Mouse (Mus musculus) spleen, postnatal 14 days (tissue): ENCODE data around the gene Kif26b.

Experiments
- DNase-seq, 2 experiments: peaks; one replicate each; pipeline ENCODE4 v3.0.0; 2021 to 2022; ENCODE audit warnings: low spot score in 2 of 2

Gene Kif26b

DNA sequence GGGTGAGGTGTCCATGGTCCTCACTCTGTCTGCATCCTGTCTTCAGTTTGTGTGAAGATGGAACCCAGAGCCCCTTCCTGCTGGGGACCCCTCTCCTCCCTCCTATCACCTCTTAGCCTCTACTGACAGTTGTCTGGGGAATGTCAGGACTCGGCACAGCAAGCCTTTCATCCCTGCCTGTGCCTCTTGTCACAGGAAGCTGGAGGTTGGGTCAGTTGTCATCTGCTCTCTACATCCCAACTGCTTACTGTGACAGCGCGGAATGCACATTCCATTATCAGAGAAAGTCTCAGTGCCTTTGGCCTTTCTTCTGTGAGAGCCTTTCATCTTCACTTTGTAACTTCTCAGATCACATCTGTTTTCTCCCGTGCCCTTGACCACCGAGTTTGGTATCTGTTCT, 132.6 kb downstream of the Kif26b start:
- no peak for DNase-seq

DNA sequence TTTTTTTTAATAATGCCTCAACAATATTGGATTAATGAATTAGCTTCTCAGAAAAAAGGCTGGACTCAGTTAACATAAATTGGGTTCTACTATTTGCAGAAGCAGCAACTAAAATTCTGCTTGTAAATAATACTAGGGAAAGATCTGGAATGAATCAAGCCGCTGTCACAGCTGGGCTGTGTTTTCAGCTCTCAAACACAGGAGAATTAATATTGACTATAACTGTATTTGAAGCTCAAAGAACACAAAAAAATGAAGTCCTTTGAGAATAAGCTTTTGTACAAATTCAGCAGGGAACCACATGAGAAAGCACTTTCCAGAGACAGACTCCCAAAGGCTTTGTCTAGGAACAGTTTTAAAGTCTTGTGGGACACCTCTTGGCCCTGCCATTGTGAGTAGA, 134.6 kb downstream of the Kif26b start:
- DNase-seq: no peak

DNA sequence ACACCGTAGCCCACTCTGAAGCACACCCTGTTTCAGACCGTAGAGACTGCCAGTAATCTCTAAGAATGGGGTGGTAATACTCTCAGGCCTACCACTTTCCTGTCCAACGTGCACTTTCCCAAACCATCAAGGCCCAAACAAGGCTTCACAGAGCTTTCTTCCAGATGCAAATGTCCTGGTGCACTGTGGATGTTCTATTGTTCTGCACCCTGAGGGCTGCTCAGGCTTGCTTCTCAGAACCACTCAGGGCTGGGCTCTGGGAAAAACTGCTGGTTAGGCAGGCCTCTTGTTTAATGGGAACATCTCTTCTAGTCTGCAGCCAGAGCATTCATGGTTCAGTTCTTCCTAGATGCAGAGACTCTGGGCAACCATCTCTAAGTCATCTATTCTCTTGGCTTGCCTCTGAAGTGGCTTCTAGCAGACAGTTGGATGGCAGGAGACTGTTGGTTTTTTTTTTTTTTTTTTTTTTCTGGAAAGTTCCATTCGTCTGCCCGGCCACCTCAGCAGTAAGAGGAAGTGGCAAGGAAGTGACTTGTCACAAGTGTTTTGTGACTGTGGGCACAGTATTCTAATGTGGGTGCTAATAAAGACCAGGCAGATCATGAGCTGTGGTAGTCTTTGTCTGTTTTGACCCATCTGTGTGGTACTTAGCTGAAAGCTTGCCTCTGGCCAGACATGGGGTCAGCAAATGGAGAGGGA, 135.5 kb downstream of the Kif26b start:
- no peak for DNase-seq

DNA sequence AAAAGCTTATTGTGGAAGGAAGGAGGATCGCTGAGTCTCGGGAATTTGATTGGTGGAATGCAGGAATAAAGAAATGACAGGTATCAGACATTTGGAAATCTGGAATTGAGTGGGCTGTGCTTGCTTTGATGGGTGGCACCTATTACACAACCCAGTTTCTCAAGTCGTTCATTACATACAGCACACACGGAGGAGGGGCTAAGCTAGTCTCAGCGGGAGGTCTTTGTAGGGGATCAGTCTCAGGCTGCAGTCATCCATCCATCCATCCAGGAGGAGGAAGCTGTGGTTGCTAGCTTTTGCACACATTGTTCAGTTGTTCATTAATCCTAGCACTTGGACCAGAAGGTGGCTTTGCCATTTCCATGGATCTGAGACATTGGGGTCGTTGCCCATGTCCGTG, 137.6 kb downstream of the Kif26b start:
- DNase-seq: no peak

DNA sequence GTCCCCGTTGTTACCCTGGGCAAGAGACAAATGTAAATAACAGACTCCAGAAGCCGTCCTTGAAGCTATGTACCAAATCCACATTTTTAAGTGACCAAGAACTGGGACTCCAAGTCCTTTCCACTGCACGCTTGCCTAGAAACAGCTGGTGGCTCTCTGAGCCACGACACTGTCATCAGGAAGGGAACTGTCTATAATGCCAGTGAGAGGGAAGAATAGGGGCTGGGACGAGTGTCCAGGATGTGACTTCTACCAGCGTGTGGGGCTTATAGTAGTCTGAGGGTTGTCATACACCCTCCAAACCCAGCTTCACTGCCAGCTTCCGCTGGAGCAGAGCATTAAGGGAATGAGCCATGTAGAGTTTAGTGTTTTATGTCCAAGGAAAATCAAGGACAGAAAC, 138.9 kb downstream of the Kif26b start:
- DNase-seq: no peak

DNA sequence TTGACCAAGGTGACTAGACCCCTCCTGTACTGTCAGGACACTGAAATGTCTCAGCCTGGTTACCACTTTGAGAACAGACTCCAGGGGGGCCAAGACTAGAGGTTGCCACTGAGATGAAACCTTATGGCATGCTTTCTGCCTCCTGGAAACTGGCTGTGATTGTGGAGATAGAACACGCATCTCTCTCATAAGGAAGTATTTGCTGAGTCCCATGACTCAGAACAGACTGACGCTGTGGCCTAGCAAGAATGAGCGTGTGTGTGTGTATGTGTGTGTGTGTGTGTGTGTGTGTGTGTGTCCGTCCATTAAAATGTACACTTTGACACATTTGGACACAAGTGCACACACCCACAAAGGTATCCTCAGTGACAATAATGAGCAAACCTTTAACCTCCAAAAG, 140.0 kb downstream of the Kif26b start:
- no peak for DNase-seq

DNA sequence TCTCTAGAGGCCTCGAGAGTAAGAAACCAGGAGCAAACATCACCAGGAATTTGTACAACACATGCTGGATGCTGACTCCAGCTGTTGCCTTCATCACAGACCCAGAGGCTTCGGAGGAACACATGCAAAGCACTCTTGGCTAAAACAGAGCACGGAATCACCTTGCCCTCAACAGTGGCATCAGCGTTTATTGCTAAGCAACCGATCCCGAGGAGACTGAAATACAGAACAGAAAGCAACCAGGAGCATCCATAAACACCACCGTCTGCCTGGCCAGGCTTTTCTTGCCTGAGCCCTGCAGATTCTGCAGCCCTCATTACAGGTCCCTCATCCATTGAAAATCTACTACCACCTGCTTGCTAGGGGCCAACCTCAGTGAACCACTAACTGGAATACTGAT, 144.1 kb downstream of the Kif26b start:
- DNase-seq: no peak

DNA sequence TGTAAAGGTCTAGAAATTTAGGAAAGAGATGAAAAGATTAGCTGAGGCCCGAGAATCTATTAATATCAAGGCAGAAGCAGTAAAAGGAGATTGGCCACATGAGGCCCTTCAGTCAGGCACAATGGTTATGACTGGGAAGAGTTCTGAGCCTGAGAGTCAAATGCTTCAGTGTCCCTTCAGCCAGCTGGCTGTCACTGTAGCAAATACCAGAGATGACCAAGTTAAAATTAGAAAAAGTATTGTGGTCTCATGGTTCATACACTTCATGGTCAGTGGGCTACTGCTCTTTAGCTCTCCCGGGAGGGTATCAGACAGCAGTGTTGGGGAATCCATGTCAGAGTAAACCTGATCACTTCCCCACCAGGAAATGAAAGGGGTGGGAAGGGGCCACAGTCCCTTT, 144.6 kb downstream of the Kif26b start:
- DNase-seq: no peak

DNA sequence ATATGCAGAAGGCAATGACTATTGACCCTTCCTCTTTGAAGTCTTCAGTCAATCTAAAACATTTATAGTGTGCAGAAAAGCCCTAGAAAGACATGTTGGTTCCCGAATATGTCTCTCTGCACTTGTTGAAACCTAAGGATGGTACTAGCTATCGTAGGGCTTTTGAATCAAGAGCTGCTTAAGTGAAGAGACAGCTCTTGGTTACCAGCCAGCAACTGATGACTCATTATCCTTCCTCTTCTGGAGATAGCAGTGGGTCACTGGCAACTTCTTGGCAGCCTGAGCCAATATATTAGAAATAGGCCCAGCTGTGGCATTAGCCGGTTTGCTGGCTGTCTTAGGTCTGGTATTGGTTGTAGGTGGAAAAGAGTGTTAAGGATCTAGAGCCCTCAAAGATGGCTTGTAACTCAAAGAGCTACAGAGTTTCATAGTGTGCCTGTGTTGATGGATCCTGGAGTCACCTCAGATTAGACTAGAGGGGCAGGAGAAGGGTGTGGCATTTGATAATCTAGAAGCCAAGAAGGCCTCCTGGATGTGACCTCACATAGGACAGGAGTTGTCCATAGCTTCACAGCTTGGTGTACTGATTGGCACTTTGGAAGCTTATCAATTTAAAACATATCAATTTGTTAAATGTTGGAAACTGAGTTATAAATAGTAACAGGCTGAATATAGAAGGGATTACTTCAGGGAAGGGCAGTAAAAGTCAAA, 146.8 kb downstream of the Kif26b start:
- DNase-seq: no peak

DNA sequence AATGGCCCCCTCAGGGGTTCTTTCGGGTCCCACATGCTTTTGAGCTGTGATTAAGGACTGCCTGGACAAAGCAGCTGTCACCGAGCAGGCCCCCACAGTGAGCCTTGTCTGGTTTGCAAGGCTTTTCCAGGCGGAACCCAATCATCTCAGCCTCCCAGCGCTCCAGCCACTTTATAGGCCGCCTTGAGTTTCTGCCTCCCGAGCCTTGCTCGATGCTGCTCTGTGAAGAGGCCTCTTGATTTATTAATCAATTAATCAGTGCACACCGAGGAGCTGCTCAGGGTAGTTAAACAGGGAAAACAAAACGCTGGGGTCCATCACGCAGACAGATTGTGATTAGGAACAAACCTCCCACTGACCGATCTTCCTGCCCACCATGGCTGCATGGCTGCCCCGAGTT, 148.2 kb downstream of the Kif26b start:
- no peak for DNase-seq

DNA sequence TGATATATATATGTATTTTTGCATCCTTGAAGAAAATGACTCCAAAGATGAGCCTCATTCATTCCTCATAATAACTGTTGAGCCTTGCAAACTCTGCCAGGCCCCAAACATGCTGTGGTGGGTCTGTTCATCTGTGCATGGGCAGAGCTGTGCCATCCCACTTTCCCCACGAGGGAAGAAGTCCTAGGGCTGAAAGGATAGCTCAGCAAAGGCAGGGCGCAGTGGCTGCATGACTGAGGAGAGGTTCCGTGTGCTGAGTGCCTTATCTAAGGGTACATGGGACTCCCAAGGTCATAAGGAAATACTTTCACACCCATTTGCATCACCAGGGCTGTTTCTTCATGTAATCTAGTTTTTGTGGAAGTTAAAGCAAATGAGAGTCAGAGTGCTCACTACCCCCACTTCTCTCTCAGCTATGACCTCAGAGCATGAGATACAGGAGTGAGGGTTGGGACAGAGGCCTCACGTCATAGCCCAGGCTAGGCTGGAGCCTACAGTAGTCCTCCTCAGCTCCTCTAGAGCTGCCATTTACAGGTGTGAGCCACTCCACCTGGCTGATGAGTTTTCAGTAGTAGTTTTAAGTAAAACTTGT, 148.8 kb downstream of the Kif26b start:
- DNase-seq: no peak

DNA sequence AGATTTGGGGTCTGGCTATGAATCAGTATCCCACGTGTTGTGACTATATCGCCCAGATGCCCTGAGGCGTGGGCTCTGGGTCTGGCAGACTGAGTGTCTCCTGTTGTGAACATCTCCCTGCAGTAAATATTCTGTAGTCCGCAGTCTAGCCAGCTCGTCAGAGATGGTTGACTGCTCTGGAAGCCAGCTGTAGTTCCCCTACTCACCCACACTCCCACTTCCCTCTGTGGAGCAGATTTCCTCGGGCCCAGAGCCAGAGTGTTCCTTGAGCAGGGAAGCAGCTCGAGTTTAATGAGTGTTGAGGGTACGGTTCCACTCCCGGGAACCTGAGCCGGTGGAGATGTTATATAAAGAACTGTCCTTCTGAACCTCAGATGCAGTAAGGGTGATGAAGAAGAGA, 154.7 kb downstream of the Kif26b start:
- no peak for DNase-seq

DNA sequence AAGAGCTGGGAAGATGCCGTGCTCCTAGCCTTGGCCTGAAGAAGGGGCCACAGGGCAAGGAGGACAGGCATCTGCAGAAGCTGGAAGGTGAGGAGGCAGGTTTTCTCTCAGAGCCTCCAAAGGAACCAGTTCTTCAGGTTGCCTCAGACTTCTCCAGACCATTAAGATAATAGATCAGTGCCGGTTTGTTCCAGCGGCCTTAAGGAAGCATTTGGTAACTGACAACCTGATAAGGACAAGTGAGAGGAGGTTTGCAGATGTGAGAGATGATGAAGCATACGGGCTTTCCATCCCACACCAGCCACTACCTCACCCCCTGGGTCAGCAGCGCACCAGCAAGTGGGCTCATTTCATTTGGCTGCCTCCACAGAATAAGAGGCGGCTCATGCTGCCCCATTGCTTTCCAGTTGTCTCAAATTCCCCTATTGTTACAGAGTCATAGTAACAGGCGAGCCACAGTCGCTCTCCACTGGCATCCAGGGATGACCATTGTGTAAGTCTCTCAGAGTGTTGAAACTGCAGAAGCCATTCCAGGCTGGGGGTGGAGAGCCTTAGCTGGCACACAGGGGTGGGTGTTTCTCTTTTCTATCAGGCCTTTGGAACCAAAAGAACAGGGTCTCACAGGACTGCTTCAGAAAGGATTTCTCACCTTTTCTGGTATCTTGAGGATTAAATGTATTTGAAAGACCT, 156.2 kb downstream of the Kif26b start:
- DNase-seq: no peak

DNA sequence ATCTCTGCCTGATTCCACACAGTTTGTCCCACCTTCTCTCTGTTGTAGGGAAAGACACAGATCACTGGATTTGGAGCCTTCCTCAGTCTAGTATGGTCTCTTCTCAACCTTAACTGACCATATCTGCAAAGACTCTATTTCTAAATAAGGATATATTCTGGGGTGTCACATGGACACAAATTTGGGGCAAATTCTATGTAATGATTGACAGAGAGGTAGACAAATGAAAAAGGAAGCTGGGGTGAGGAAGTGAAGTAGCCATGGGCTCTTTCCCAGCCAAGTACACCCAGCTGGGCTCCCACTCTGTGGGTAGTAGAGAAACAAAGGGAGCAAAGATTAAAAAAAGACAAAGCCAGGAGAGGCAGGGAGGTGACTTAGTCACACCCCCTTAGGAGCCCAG, 158.0 kb downstream of the Kif26b start:
- no peak for DNase-seq

DNA sequence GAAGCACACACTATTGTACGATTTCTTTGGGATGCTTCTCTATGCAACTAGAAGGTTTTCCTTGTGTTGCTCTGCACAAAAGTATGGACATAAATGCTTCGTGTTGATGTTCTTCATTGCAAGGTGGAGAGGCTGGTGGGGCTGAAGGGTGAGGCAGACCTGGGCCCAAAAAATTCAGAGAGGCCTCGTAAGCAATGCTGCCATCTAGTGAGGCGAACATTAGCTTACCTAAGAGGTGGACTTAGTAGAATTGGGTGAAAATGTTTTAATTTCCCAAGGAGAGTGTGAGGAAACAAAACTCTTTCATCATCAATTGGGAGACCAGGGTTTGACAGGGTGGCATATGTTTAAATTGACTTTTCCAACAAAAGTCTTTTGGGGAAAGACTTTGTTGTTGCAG, 160.6 kb downstream of the Kif26b start:
- no peak for DNase-seq

DNA sequence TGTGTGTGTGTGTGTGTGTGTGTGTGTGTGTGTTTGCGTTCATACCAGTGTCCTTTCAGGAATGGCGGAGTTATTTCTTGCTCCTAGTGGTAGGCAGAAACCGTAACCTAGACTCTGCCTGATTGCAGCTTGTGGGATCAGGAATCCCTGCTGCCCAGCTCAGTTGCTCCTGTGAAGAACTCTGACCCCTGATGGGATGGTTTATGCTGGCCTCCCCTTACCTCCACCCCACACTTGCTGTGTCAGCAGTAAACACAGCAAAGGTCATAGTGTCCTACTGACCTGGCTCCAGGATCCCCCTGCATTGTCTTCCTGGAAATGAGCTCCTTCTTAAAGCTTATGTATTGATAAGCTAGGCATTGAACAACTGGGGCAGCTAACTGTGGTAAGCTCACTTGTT, 162.8 kb downstream of the Kif26b start:
- no peak for DNase-seq

DNA sequence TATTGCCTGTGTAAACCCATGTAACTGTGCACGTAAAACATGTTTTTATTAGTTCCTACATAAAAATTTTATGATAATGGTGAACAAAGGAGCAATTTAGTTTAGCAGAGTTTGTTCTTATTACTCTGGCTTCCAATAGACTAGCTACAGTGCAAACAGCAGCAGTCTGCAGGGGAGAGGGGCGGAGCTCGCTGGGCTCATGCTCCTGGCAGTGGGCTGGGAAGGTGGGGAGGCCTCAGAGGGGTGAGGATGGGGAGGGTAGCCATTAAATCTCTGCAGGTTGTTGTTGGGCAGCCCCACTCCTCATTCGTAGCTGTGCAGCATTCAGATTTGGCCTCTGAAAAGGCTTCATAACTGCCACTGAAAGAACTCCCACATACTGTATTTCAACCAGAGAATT, 171.2 kb downstream of the Kif26b start:
- no peak for DNase-seq

DNA sequence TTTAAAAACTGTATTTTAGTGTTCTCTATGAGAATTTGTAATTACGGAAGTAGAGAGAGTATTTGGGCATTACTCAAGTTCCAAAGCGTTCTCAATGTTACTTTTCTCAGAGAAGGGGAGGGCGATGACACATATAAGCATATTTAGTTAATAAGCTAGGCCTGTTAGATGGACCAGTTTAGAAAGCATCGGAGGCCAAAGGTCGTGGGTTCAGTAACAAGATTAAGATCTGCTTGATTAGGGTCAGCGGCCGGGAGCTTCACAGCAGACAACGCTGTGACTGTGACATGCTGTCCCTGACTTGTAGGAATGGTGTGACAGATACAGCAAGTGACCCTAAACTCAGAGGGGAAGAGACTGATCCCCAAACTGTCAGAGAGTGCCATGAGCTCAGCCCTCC, 174.6 kb downstream of the Kif26b start:
- no peak for DNase-seq

DNA sequence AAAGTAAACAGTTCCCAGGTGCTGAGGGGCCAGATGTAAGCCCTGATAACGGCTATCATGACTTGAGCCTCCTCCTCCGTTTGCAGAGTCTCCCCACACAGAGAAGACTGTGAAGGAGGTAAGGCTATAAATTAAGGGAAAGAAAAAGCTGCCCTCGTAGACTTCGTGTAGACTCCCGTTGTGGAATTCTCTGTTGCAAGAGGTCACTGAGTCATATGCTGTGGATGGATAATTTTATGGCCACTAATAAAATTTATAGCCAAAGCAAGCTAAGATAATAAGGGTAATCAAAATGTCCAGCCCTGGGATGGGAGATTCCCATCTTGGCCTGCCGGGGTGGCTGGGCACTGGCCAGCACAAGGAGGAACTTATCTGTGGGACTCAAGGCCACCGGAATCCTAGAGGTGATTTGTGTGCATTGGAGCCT, 179.0 kb downstream of the Kif26b start:
- DNase-seq: no peak

DNA sequence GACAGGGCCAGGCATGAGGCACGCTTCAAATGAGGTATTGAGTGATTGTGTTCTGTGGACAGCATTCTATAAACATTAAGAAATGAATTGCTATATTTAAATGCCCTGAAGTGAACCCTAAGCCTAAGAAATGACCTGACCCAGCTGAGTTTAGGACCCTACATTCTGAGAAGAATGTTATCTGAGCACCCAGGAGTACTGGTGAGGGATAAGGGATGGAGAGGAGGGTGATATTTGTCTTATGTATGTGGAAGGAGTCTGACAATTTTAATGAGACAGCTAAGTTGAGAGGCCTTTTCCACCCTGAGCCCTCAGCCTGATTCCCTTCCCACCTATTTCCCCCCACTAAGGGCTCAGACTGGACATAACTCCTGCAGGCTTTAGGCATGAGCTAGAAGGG, 179.4 kb downstream of the Kif26b start:
- no peak for DNase-seq

DNA sequence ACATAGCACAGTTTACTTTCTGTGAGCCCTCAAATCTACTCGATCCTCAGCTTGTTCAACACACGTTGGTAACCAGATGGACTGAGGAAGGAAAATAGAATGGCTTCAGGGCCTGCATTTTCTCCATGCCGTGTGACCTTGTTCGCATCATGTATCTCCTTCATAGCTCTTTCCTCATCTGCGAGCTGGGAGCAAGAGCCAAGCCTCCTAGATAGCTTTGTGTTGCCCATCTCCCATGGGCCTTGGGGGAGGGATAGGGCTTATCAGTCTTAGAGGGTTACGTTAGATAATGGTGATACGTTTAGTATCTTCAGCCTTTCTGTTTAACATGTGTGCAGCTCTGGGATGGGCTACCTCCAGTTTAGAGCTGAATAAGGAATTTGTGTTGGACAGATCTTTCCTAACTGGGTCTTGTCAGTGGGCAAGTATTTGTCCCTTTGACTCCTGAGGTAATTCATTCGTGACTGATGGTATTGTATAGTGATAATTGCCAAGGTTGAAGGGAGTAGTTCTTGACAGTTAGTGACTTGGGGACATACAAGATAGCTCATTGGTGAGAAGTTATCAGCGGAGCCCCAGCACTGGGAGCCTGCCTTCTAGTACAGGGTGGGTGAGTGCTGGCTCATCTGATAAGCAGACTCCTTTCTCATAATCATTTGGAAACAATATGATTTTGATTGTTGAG, 183.4 kb downstream of the Kif26b start:
- no peak for DNase-seq

DNA sequence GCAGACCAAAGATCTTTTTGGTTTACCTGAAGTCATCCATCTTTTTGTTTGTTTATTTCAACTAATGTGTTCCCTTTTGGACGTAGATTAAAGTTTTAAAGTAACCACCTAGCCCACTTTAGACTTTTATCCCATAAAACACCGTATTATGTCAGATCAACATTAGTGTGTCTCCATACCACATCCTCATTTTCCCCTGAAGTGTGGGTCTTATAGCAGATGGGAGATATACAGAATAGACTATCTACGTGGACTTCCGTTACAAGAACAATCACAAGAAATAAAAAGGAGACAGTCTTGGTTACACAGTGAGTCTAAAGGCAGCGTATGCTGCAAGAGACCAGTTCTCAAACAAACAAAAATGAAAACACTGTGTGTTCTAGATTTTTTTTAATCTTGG, 185.3 kb downstream of the Kif26b start:
- DNase-seq: no peak
